Mouse (Mus musculus): ENCODE data around the gene Gcdh.

The Gcdh gene

DNA sequence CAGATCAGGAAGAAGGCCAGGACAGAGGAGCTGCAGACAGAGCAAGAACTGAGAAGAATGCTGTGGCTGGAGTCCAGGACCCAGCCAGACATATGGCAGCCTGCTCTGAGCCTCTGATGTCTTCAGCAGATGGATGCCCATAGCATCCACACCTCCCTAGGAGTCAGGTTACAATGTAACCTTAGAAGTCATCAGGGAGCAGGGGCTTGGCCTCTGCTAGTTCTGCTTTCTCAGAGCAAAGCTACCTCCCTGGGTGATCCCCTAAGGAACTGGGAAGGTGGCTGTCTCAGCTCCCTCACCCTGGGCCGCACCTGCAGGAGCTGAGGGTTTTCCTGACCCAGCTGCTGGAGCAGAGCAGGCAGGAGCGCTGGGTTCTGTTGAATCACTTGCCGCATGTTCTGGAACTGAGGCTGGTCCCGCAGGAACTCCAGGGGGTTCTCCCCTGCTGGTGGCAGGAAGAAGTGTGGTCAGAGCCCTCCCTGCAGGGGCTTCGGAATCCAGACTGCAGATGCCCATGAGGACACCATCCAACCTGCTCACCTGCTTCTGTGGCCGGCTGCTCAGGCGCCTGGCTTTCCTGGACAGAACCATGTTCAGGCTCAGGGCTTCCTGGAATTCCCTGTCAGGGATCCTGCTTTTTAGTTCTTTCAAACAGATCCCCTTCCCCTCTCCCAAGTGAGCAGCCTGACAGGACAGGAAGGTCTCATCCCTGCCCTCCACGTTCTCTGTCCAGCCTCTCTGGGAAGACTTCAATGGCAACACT, 56.4 kb downstream of the Gcdh start:
- CTCF ChIA-PET, result interaction anchor here (0.5 kb wide), 1 partner anchor 131 kb away, joined by 4 read pairs; no protein-coding TSS in a partner anchor
